Mouse (Mus musculus) kidney, postnatal 36 days (tissue): ENCODE data around the gene Slc8a2.

Experiments
- DNase-seq, 2 experiments: peaks; one replicate each; pipeline ENCODE4 v3.0.0; 2021 to 2022; ENCODE audit warnings: mixed read lengths in 2 of 2

The Slc8a2 gene

GRCm38 (mm10) chr7:16172586-16173140 lies 43.0 kb downstream of the Slc8a2 start:
- no peak for DNase-seq

GRCm38 (mm10) chr7:16173146-16173545 lies 43.5 kb downstream of the Slc8a2 start:
- DNase-seq, result no peak

- DNase-seq, result peak; percentile 6 to 56
Measured at GRCm38 (mm10) chr7:16174597-16175541, 45.2 kb downstream of the Slc8a2 start, which contains the start of gene Meis3. TSS of gene Meis3 (plus strand) at chr7:16175090.

- no peak for DNase-seq
Measured at GRCm38 (mm10) chr7:16175542-16175931, 45.9 kb downstream of the Slc8a2 start.

GRCm38 (mm10) chr7:16178114-16178513 lies 48.5 kb downstream of the Slc8a2 start:
- DNase-seq, result no peak

GRCm38 (mm10) chr7:16183663-16184062 lies 54.0 kb downstream of the Slc8a2 start:
- DNase-seq, result peak; percentile 58 to 92

GRCm38 (mm10) chr7:16187494-16187893 lies 57.9 kb downstream of the Slc8a2 start:
- DNase-seq, result no peak

GRCm38 (mm10) chr7:16192315-16192714 lies 62.7 kb downstream of the Slc8a2 start:
- peak; percentile 66 to 89 for DNase-seq

- DNase-seq, result no peak
Measured at GRCm38 (mm10) chr7:16193702-16194101, 64.1 kb downstream of the Slc8a2 start.

GRCm38 (mm10) chr7:16196616-16197015 lies 67.0 kb downstream of the Slc8a2 start:
- DNase-seq, result no peak

GRCm38 (mm10) chr7:16197166-16197565 lies 67.5 kb downstream of the Slc8a2 start:
- DNase-seq, result no peak

- DNase-seq, result no peak
Measured at GRCm38 (mm10) chr7:16198540-16198939, 68.9 kb downstream of the Slc8a2 start.

GRCm38 (mm10) chr7:16201136-16201535 lies 71.5 kb downstream of the Slc8a2 start:
- no peak for DNase-seq

GRCm38 (mm10) chr7:16202756-16203504 lies 73.3 kb downstream of the Slc8a2 start:
- DNase-seq, result peak; percentile 85 to 92

GRCm38 (mm10) chr7:16203505-16203903 lies 73.9 kb downstream of the Slc8a2 start:
- peak in 1 of 2 experiments; percentile 63 for DNase-seq

- DNase-seq, result no peak
Measured at GRCm38 (mm10) chr7:16204791-16205190, 75.2 kb downstream of the Slc8a2 start.

- DNase-seq, result no peak
Measured at GRCm38 (mm10) chr7:16207076-16207475, 77.5 kb downstream of the Slc8a2 start.

- DNase-seq, result no peak
Measured at GRCm38 (mm10) chr7:16207496-16207895, 77.9 kb downstream of the Slc8a2 start.

- no peak for DNase-seq
Measured at GRCm38 (mm10) chr7:16208781-16209665, 79.4 kb downstream of the Slc8a2 start.
